8 mouse cellular contexts compared by ENCODE assay signal in the genomic region with DNA sequence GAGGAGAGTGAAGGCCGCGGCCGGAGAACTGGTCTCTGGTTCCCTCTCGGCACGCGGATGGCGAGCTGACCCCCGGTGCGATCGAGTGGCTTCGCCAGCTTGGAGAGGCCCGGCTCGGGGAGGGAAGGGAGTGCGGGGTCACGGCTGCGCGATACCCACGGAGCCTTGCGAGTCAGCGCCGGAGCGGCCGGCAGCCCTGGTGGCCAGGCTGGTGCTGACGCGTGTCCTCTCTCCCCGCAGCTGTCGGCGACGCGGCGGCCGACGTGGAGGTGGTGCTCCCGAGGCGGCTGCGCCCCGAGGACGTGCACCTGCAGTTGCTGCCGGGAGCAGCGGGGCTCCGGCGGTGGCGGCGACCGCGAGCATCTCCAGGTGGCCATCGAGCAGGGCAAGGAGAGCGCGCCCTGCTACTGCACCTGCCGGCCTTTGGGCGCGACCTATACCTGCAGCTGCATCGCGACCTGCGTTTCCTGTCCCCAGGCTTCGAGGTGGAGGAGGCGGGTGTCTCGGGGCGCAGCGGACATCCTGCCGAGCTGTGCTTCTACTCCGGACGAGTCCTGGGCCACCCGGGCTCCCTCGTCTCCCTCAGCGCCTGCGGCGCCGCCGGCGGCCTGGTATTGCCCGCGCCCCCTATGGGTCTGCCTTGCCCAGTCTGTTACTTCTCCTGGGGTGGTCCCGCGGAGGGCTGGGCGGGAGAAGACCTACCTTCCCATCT. TPM values are rescaled to one million over a fixed set of nuclear protein-coding genes. Genes with fewer than 3 reads are reported as not detected.
DNase-seq lines count a peak whose midpoint lies in the region; ATAC-seq and TF ChIP-seq lines count a peak whose summit lies in the region.

No protein-coding gene starts in this region.

- no peaks in the 10 kb centered on the region for H3K79me3 ChIP-seq in C2C12 (ENCODE audit: low read depth)

- H3ac ChIP-seq in C2C12 (ENCODE audit: control insufficient read depth, insufficient read length, low read depth): peak overlapping the region; percentile 44

- H3K4me3 ChIP-seq in C2C12 (ENCODE audit: insufficient read depth, poor library complexity, severe bottlenecking): no peak overlapping the region
- peak overlapping the region; percentile 81 for H3K4me3 ChIP-seq in embryonic facial prominence, embryonic 10.5 days

- in situ Hi-C loops in Patski (cut with MboI; ENCODE audit: low pct_unique_long_range_greater_than_20kb): loop anchor here (25.0 kb wide), 1 partner anchor 428 kb away; no protein-coding TSS in a partner anchor

- H3K27me3 ChIP-seq in C2C12 (ENCODE audit: control insufficient read depth, insufficient read depth, insufficient read length): peaks cover 15% of the 10 kb centered on the region
- H3K27me3 ChIP-seq in Patski: peaks cover 18% of the 10 kb centered on the region
- H3K27me3 ChIP-seq in embryonic facial prominence, embryonic 10.5 days (replicated peaks; ENCODE audit: low read depth, poor library complexity, severe bottlenecking): peaks cover 58% of the 10 kb centered on the region

- no peaks in the 10 kb centered on the region for H3K36me3 ChIP-seq in C2C12 (ENCODE audit: control insufficient read depth, insufficient read depth)
- H3K36me3 ChIP-seq in embryonic facial prominence, embryonic 10.5 days (replicated peaks): no peaks in the 10 kb centered on the region

- WGBS in embryonic facial prominence, embryonic 10.5 days: under 1% methylated on average over 76 of the region's 76 CpGs

- TF ChIP-seq CTCF in C2C12 (IDR thresholded peaks at IDR 0.05; ENCODE audit: control insufficient read depth, insufficient read depth, insufficient read length) (no peak), Patski (IDR thresholded peaks at IDR 0.05) (peak; percentile 53)

- H3K79me2 ChIP-seq in C2C12 (ENCODE audit: control insufficient read depth, insufficient read depth): no peaks in the 10 kb centered on the region

- DNase-seq in Patski (ENCODE audit: low read depth, low spot score): no peak
- DNase-seq in embryonic facial prominence, embryonic 10.5 days (ENCODE audit: low spot score): peak; percentile 69
- DNase-seq in heart, postnatal 14 days: peak; percentile 51 to 59
- DNase-seq in layer of hippocampus, adult 9-11 months: peak; percentile 42
- peak; percentile 55 for DNase-seq in lung, postnatal 14 days
- DNase-seq in right cerebral cortex, adult 18-20 months: peak; percentile 52
- DNase-seq in urinary bladder, postnatal 14 days (ENCODE audit: low spot score): peak; percentile 38

- peak; percentile 21 for ATAC-seq in Patski

- H3K27ac ChIP-seq in embryonic facial prominence, embryonic 10.5 days (replicated peaks): peak overlapping the region; percentile 51

- no peaks in the 10 kb centered on the region for H3K9me3 ChIP-seq in embryonic facial prominence, embryonic 10.5 days

- POLR2A ChIA-PET in Patski (lab: Charles Lee): no interaction called here

- H3K4me1 ChIP-seq in embryonic facial prominence, embryonic 10.5 days: peaks cover 33% of the 10 kb centered on the region

- CTCF ChIA-PET in Patski (lab: Charles Lee): interaction anchor here (0.6 to 2.0 kb wide), 6 partner anchors 11 to 353 kb away, joined by 3 to 9 read pairs (median 4); no protein-coding TSS in a partner anchor

- intact Hi-C loops in heart, postnatal 14 days (cut with DNase I): loop anchor here (5.0 kb wide), 3 partner anchors 132 to 212 kb away; no protein-coding TSS in a partner anchor

TF ChIP-seq in C2C12, 6 proteins besides CTCF, POLR2A, EP300 and RAD21:
- TF ChIP-seq USF1 (IDR thresholded peaks at IDR 0.05; ENCODE audit: low read depth) (no peak), MYOD1 (IDR thresholded peaks at IDR 0.05; ENCODE audit: control insufficient read depth, insufficient read length, low read depth) (no peak), MYOG (IDR thresholded peaks at IDR 0.05; ENCODE audit: control insufficient read depth, extremely low read depth, insufficient read length) (no peak), CEBPB (IDR thresholded peaks at IDR 0.05; ENCODE audit: low read depth) (no peak), MAX (IDR thresholded peaks at IDR 0.05) (no peak), FOSL1 (IDR thresholded peaks at IDR 0.05; ENCODE audit: insufficient read depth, low read length, poor library complexity, severe bottlenecking) (no peak)

RNA-seq across cellular contexts. Expression of a gene that starts 0.6 kb away (rescaled TPM):
- 0.04 TPM for polyA plus RNA-seq in C2C12 (2012; fragmentation: generic; extraction: Trizol)
- 0.04 TPM for polyA plus RNA-seq in Patski (2021)
- polyA plus RNA-seq in embryonic facial prominence, embryonic 10.5 days (2016; fragmentation: Nextera tagmentation; extraction: Ambion mirVana): 2.4 and 2.6 TPM in 2 replicates
- total RNA-seq in heart, postnatal 14 days (2021): 10 to 100 TPM; 11.7 to 12.8 TPM
